Mouse (Mus musculus): ENCODE measurements around the gene Srbd1.

Srbd1 gene

GRCm38 (mm10) chr17:86035146-86035545 lies 109.8 kb downstream of the Srbd1 start:
- no peak for DNase-seq (ENCODE audit: low read depth)

- no peak for DNase-seq (ENCODE audit: low read depth)
Observed at GRCm38 (mm10) chr17:86034641-86035040, 110.3 kb downstream of the Srbd1 start.

DNA sequence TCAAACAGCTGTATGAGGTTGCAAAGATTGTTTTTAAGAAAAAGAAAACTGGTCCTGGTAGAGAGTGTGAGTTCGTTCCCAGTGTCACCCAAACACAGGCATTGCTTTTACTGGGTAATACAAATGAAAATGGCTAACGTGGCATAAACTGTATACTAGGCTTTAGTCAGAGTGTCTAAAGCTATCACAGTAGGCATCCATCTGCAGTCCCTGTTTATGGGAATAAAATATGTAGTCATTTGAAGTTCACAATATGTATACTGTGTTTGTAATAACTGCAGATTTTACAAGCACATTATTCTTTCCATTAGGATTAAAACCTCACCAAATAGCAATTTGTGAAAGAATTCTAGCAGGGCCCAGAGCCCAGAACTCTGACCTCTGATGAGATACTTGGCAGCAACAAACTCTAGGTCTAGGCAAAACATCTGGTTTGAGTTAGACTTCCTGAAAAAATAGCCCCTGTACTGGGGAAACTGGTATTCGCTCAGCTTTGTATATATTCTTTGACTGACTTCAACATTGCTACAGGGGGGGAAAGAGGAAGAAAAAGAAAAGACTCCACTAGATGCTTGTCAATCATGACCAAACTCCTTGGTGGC lies 112.8 kb downstream of the Srbd1 start:
- peak; percentile 93 for DNase-seq (ENCODE audit: low read depth)

DNA sequence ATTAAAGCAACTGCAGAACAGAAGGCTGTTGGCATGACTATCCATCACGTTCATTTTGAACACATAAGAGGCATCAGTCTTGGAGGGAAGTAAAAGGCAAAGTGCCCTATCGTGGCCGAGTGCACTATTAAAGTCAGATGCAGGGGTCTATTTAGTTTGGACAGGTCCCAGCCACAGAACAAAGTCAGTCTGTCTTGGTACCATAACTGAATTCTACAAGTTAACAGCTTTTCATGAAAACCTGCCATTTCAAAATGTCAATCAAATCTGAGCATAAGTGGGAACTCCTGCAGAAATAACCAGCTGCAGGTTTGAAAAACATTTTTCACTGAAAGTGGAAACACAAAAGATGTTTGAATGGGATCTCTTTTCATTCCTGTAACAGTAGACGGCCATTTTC lies 115.0 kb downstream of the Srbd1 start:
- DNase-seq (ENCODE audit: low read depth): peak; percentile 61

GRCm38 (mm10) chr17:86029175-86029574 lies 115.8 kb downstream of the Srbd1 start:
- DNase-seq (ENCODE audit: low read depth): no peak

GRCm38 (mm10) chr17:86027577-86028199 lies 117.3 kb downstream of the Srbd1 start:
- no peak for DNase-seq (ENCODE audit: low read depth)

GRCm38 (mm10) chr17:86024589-86024988 lies 120.4 kb downstream of the Srbd1 start:
- DNase-seq (ENCODE audit: low read depth): no peak

GRCm38 (mm10) chr17:86022366-86022765 lies 122.6 kb downstream of the Srbd1 start:
- no peak for DNase-seq (ENCODE audit: low read depth)

- no peak for DNase-seq (ENCODE audit: low read depth)
Observed at GRCm38 (mm10) chr17:86021815-86022214, 123.2 kb downstream of the Srbd1 start.

DNA sequence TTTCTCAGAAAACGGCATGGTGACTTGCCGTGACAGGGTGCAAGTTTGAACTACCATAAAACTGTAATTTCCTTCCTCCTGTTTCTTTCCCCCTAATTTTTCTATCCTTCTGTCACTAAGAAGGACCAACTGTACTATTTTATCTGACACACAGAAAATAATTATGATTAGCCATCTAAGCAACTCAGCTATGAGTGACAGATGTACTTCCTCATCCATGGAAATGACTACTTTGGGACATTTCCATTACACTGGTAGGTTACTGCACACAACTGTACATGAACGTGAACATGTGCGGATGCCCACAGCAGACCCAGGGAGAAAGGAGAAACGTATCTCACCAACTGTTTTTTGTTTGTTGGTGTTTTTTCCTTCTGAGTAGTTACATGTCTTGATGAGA lies 123.7 kb downstream of the Srbd1 start:
- no peak for DNase-seq (ENCODE audit: low read depth)

- no peak for DNase-seq (ENCODE audit: low read depth)
Observed at GRCm38 (mm10) chr17:86019793-86020192, 125.2 kb downstream of the Srbd1 start.

DNA sequence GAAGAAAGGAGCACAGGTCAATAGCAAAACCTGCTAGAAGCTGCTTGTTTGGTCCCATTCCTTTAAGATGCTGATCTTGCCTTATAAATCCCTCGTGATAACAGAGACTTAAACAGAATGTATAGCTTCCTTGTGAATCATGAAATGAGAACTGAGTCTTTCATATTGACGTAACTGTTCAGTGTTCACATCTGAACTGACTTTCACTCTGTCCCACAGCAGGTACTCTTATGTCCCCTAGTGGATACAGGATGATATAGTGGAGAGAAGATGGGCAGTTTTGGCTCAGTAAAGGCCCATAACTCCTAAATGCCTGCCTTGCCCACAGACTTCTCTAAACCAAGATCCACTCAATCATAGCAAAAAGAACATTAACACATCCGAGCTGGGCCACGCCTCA lies 130.7 kb downstream of the Srbd1 start:
- no peak for DNase-seq (ENCODE audit: low read depth)

DNA sequence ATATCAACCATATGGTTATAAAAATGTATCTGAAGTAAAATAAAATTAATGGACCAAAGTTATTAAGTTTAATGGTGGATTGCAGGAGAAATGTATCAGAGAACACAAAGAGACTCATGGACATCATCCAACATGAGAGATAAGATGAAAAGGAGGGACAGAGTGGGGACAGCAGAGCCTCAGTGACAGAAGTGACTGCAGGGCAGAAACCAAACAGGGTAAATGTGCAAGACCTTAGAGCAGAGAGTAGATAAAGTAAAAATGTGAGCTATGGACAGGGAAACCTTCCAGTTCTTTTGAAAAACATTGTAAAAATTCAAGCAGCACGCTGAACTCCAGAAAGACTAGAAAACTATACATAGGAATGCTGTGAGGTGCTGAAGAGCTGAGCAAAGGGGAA lies 132.4 kb downstream of the Srbd1 start:
- no peak for DNase-seq (ENCODE audit: low read depth)

DNA sequence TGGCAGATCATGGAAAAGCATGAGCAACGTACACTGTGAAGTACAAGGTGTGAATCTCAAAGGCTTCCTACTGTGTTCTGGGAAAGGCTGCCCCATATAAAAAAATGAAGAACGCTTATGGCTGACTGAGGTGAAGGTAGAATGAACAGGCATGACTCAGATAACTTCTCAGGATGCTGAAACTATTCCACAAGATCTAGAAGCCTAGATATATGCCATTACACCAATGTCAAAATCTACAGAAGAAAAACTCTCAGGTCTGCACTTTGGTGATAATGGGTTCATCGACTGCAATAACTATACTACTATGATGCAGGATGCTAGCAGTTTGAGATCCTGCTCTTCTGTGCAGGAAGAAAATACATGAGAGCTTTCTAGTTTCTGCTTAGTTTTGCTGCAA lies 133.1 kb downstream of the Srbd1 start:
- no peak for DNase-seq (ENCODE audit: low read depth)

GRCm38 (mm10) chr17:86008401-86008800 lies 136.6 kb downstream of the Srbd1 start:
- no peak for DNase-seq (ENCODE audit: low read depth)

DNA sequence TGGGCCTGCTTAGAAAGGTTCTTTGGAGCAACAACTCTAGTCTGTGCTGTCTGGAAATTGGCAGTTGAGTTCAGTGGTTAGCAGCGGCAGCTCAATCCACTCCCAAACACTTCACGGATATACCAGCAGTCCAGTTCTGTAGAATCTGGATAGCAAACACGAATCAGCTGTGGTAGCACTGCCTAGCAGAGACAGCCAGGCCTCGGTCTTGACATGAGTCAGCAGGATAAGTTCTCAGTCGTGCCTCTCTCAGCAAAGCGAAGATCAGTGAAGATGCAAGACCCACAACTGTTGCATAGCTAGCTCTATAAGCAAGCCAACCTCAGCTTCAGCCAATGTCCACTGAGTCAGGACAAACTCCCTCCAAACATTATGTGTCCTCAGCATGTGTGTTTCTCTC lies 142.9 kb downstream of the Srbd1 start:
- no peak for DNase-seq (ENCODE audit: low read depth)

- no peak for DNase-seq (ENCODE audit: low read depth)
Observed at GRCm38 (mm10) chr17:86001667-86002066, 143.3 kb downstream of the Srbd1 start.

DNA sequence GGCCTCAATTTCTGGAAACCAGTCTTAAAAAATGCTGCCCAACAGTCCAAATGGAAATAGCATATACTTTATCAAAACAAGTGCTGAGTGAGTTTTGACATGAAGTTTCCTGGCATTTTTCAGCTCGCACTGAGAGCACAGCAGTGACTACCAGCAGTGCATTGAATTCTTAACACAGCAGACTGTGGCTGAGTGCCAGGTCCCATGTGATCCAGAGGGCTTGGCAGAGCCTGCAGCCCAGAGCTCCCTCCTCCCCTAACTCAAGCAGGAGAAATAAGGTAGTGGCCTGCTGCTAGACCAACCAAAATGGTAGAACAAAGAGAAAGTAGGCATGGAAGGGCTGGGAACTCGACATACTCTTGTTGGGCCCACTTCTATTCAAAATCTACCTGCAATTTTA lies 149.2 kb downstream of the Srbd1 start:
- DNase-seq (ENCODE audit: low read depth): peak; percentile 88

- DNase-seq (ENCODE audit: low read depth): no peak
Observed at GRCm38 (mm10) chr17:85995086-85995485, 149.9 kb downstream of the Srbd1 start.

GRCm38 (mm10) chr17:85989058-85989769 lies 155.8 kb downstream of the Srbd1 start:
- no peak for DNase-seq (ENCODE audit: low read depth)

DNA sequence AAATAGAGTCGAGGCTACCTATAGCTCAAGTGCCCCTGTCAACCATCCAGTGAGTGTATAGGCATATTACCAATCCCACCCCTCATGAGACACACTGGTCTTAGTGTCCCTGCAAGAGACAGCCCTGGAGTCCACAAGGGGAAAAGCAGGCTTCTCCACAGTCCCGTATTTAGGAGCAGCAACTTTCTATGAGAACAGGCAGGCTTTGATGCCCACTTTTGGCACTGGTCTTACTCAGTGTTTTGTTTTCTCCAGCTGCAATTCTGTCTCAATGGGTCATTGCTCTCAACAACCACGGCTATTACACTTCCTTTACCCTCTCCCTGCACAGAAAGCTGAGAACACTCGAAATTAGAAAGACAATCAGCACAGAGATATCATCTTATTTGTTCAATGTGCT lies 157.4 kb downstream of the Srbd1 start:
- DNase-seq (ENCODE audit: low read depth): no peak

- no peak for DNase-seq (ENCODE audit: low read depth)
Observed at GRCm38 (mm10) chr17:85986624-85987023, 158.4 kb downstream of the Srbd1 start.

- no peak for DNase-seq (ENCODE audit: low read depth)
Observed at GRCm38 (mm10) chr17:85986181-85986580, 158.8 kb downstream of the Srbd1 start.

DNA sequence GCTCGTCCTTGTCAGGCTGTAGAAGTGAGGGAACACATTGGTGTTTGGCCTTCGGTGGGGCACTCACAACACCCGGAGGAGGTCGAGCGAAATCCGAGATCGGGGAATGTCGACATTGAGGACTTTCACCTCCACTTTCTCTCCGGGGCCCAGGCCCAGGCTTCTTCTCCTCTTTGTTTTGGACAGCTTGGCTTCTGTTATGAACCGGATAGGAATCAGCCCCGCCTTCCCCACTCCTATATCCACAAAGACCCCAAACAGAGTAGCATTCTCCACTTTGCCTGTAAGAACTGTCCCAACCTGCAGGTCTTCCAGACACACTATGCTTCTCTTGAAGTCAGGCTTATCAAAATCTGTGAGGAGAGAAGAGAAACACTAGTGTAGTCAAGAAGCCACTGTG lies 159.8 kb downstream of the Srbd1 start:
- DNase-seq (ENCODE audit: low read depth): no peak
